Mouse (Mus musculus) limb, embryonic 15.5 days (tissue): Measurements from ENCODE around the gene Tnfrsf19. TPM values are rescaled to one million over a fixed set of nuclear protein-coding genes. Genes with fewer than 3 reads are reported as not detected.

Experiments
- ATAC-seq: fragments of 200-750 bp; cut with Nextera tagmentation; 2 replicates; pipeline ENCODE4 v1.8.0; 2017; ENCODE audit warnings: low read depth, moderate TSS enrichment; ENCODE audit not compliant: insufficient number of reproducible peaks, low FRiP score, low TSS enrichment
- H3K27ac ChIP-seq: fragments of 300-500 bp; sonication (generic); 2 replicates; pipeline ENCODE4 v1.5.1; 2015; ENCODE audit warnings: moderate library complexity, mild to moderate bottlenecking, inconsistent platforms
- H3K27me3 ChIP-seq: fragments of 300-500 bp; sonication (generic); 2 replicates; pipeline ENCODE4 v1.6.1; 2015; ENCODE audit warnings: inconsistent platforms
- H3K36me3 ChIP-seq: fragments of 300-500 bp; sonication (generic); 2 replicates; pipeline ENCODE4 v1.6.1; 2015; ENCODE audit warnings: inconsistent platforms
- H3K4me1 ChIP-seq: fragments of 300-500 bp; sonication (generic); 2 replicates; pipeline ENCODE4 v1.6.1; 2015; ENCODE audit warnings: inconsistent platforms
- H3K4me2 ChIP-seq: fragments of 300-500 bp; sonication (generic); 2 replicates; pipeline ENCODE4 v1.6.1; 2015; ENCODE audit warnings: mild to moderate bottlenecking, inconsistent platforms
- H3K4me3 ChIP-seq: fragments of 300-500 bp; sonication (generic); 2 replicates; pipeline ENCODE4 v1.5.1; 2015; ENCODE audit warnings: mild to moderate bottlenecking, inconsistent platforms
- H3K9ac ChIP-seq: fragments of 300-500 bp; sonication (generic); 2 replicates; pipeline ENCODE4 v1.6.1; 2015; ENCODE audit warnings: inconsistent platforms
- H3K9me3 ChIP-seq: fragments of 300-500 bp; sonication (generic); 2 replicates; pipeline ENCODE4 v1.6.1; 2016; ENCODE audit warnings: inconsistent platforms
- WGBS: fragments of 180-500 bp; shearing (Covaris S2); methylation state at CpG from one replicate; pipeline ENCODE4 v1.1.7; 2015; 5-methylcytosine and 5-hydroxymethylcytosine counted together
- polyA plus RNA-seq: library from polyadenylated mRNA; unstranded; fragments of >200 nt; fragmentation: Nextera tagmentation; extraction: Ambion mirVana; gene quantifications from 2 replicates; pipeline ENCODE4 v1.2.1, GENCODE M21; 2015

Gene Tnfrsf19
- polyA plus RNA-seq, 1 experiment from 2014 or later, result 63.3 TPM

GRCm38 (mm10) chr14:60986926-60987325 lies 59.4 kb downstream of the Tnfrsf19 start:
- H3K4me1 ChIP-seq, result peaks cover 30% of the 10 kb centered on the region; the same call in 1 of the 2 replicates
- WGBS, result 62% methylated on average over 5 of the region's 5 CpGs
- no peak overlapping the region for H3K9ac ChIP-seq
- no peaks in the 10 kb centered on the region for H3K27me3 ChIP-seq
- no peak overlapping the region for H3K4me3 ChIP-seq
- no peak overlapping the region for H3K4me2 ChIP-seq
- H3K9me3 ChIP-seq, result no peaks in the 10 kb centered on the region
- no peak overlapping the region for H3K27ac ChIP-seq
- H3K36me3 ChIP-seq, result no peaks in the 10 kb centered on the region
- ATAC-seq, result no peak

GRCm38 (mm10) chr14:60985077-60985476 lies 61.2 kb downstream of the Tnfrsf19 start:
- Histone ChIP-seq H3K9ac (no peak overlapping the region), H3K4me1 (peaks cover 27% of the 10 kb centered on the region; the same call in 1 of the 2 replicates)
- no peak for ATAC-seq

GRCm38 (mm10) chr14:60984266-60984665 lies 62.0 kb downstream of the Tnfrsf19 start:
- peaks cover 27% of the 10 kb centered on the region; the same call in 1 of the 2 replicates for H3K4me1 ChIP-seq
- H3K36me3 ChIP-seq, result no peaks in the 10 kb centered on the region
- no peak overlapping the region for H3K4me3 ChIP-seq
- no peak overlapping the region for H3K4me2 ChIP-seq
- peak overlapping the region; percentile 38 for H3K27ac ChIP-seq
- no peak overlapping the region for H3K9ac ChIP-seq
- no peaks in the 10 kb centered on the region for H3K27me3 ChIP-seq
- WGBS, result 59% methylated on average over 6 of the region's 6 CpGs
- no peaks in the 10 kb centered on the region for H3K9me3 ChIP-seq
- no peak for ATAC-seq

More at GRCm38 (mm10) chr14:60985077-60985476, 61.2 kb downstream of the Tnfrsf19 start:
- 27% methylated on average over 4 of the region's 4 CpGs for WGBS
- Histone ChIP-seq H3K4me2 (no peak overlapping the region), H3K27ac (no peak overlapping the region), H3K27me3 (no peaks in the 10 kb centered on the region), H3K9me3 (no peaks in the 10 kb centered on the region), H3K4me3 (no peak overlapping the region), H3K36me3 (no peaks in the 10 kb centered on the region)

GRCm38 (mm10) chr14:60982126-60982525 lies 64.2 kb downstream of the Tnfrsf19 start:
- no peaks in the 10 kb centered on the region for H3K36me3 ChIP-seq
- no peak overlapping the region for H3K27ac ChIP-seq
- H3K27me3 ChIP-seq, result no peaks in the 10 kb centered on the region
- ATAC-seq, result no peak
- H3K4me3 ChIP-seq, result no peak overlapping the region
- no peak overlapping the region for H3K9ac ChIP-seq
- peaks cover 23% of the 10 kb centered on the region; the same call in 1 of the 2 replicates for H3K4me1 ChIP-seq
- no peaks in the 10 kb centered on the region for H3K9me3 ChIP-seq
- H3K4me2 ChIP-seq, result no peak overlapping the region

- Histone ChIP-seq H3K4me2 (no peak overlapping the region), H3K9ac (no peak overlapping the region), H3K4me3 (no peak overlapping the region), H3K36me3 (no peaks in the 10 kb centered on the region), H3K4me1 (peaks cover 22% of the 10 kb centered on the region; the same call in 1 of the 2 replicates), H3K27ac (no peak overlapping the region), H3K27me3 (no peaks in the 10 kb centered on the region), H3K9me3 (no peaks in the 10 kb centered on the region)
- WGBS, result 71% methylated on average over 5 of the region's 5 CpGs
- ATAC-seq, result no peak
Measured at GRCm38 (mm10) chr14:60980244-60980887, 65.9 kb downstream of the Tnfrsf19 start.

- Histone ChIP-seq H3K9ac (no peak overlapping the region), H3K4me1 (peaks cover 7% of the 10 kb centered on the region; the same call in 1 of the 2 replicates), H3K27me3 (no peaks in the 10 kb centered on the region), H3K4me3 (no peak overlapping the region), H3K4me2 (no peak overlapping the region), H3K27ac (peak overlapping the region; percentile 48; the same call in 1 of the 2 replicates), H3K36me3 (peaks cover 4% of the 10 kb centered on the region), H3K9me3 (no peaks in the 10 kb centered on the region)
- no peak for ATAC-seq
- 12% methylated on average over 6 of the region's 6 CpGs for WGBS
Measured at GRCm38 (mm10) chr14:60978129-60978528, 68.2 kb downstream of the Tnfrsf19 start.

GRCm38 (mm10) chr14:60976231-60976630 lies 70.1 kb downstream of the Tnfrsf19 start:
- no peak overlapping the region for H3K27ac ChIP-seq
- 85% methylated on average over 3 of the region's 3 CpGs for WGBS
- 0 out of 2 replicates have a peak, but pooled peaks cover 3% of the 10 kb centered on the region for H3K4me1 ChIP-seq
- no peak overlapping the region for H3K4me2 ChIP-seq
- ATAC-seq, result no peak
- H3K9me3 ChIP-seq, result no peaks in the 10 kb centered on the region
- no peaks in the 10 kb centered on the region for H3K27me3 ChIP-seq
- H3K36me3 ChIP-seq, result peaks cover 7% of the 10 kb centered on the region
- H3K9ac ChIP-seq, result no peak overlapping the region
- no peak overlapping the region for H3K4me3 ChIP-seq

GRCm38 (mm10) chr14:60975736-60976135 lies 70.6 kb downstream of the Tnfrsf19 start:
- Histone ChIP-seq H3K27me3 (no peaks in the 10 kb centered on the region), H3K9me3 (no peaks in the 10 kb centered on the region), H3K36me3 (peaks cover 11% of the 10 kb centered on the region), H3K4me2 (no peak overlapping the region), H3K9ac (no peak overlapping the region), H3K4me3 (no peak overlapping the region), H3K27ac (no peak overlapping the region), H3K4me1 (0 out of 2 replicates have a peak, but pooled peaks cover 3% of the 10 kb centered on the region)
- ATAC-seq, result no peak
- 81% methylated on average over 3 of the region's 3 CpGs for WGBS

- Histone ChIP-seq H3K27ac (no peak overlapping the region), H3K4me1 (no peaks in the 10 kb centered on the region), H3K4me2 (no peak overlapping the region), H3K4me3 (no peak overlapping the region), H3K9ac (no peak overlapping the region), H3K36me3 (peaks cover 13% of the 10 kb centered on the region), H3K9me3 (no peaks in the 10 kb centered on the region), H3K27me3 (no peaks in the 10 kb centered on the region)
- 97% methylated on average over 9 of the region's 9 CpGs for WGBS
- ATAC-seq, result no peak
Measured at GRCm38 (mm10) chr14:60970961-60971360, 75.3 kb downstream of the Tnfrsf19 start.

- H3K9ac ChIP-seq, result no peak overlapping the region
- no peak for ATAC-seq
- H3K9me3 ChIP-seq, result no peaks in the 10 kb centered on the region
- no peak overlapping the region for H3K27ac ChIP-seq
- no peaks in the 10 kb centered on the region for H3K27me3 ChIP-seq
- peaks cover 5% of the 10 kb centered on the region; the same call in 1 of the 2 replicates for H3K36me3 ChIP-seq
- no peak overlapping the region for H3K4me3 ChIP-seq
- no peak overlapping the region for H3K4me2 ChIP-seq
- 67% methylated on average over 4 of the region's 4 CpGs for WGBS
- no peaks in the 10 kb centered on the region for H3K4me1 ChIP-seq
Measured at GRCm38 (mm10) chr14:60966061-60966460, 80.2 kb downstream of the Tnfrsf19 start.

GRCm38 (mm10) chr14:60964016-60964810 lies 82.1 kb downstream of the Tnfrsf19 start:
- ATAC-seq, result no peak
- H3K9ac ChIP-seq, result no peak overlapping the region
- H3K27me3 ChIP-seq, result no peaks in the 10 kb centered on the region
- H3K4me2 ChIP-seq, result no peak overlapping the region
- no peaks in the 10 kb centered on the region for H3K4me1 ChIP-seq
- no peaks in the 10 kb centered on the region for H3K9me3 ChIP-seq
- no peak overlapping the region for H3K4me3 ChIP-seq
- 68% methylated on average over 7 of the region's 7 CpGs for WGBS
- no peak overlapping the region for H3K27ac ChIP-seq
- H3K36me3 ChIP-seq, result no peaks in the 10 kb centered on the region

GRCm38 (mm10) chr14:60957611-60958157 lies 88.6 kb downstream of the Tnfrsf19 start:
- H3K4me3 ChIP-seq, result no peak overlapping the region
- ATAC-seq, result no peak
- H3K27me3 ChIP-seq, result no peaks in the 10 kb centered on the region
- H3K27ac ChIP-seq, result no peak overlapping the region
- no peaks in the 10 kb centered on the region for H3K9me3 ChIP-seq
- no peaks in the 10 kb centered on the region for H3K4me1 ChIP-seq
- no peaks in the 10 kb centered on the region for H3K36me3 ChIP-seq
- H3K4me2 ChIP-seq, result no peak overlapping the region
- no peak overlapping the region for H3K9ac ChIP-seq
